ENCODE assay signal across 19 mouse cellular contexts in the genomic region with DNA sequence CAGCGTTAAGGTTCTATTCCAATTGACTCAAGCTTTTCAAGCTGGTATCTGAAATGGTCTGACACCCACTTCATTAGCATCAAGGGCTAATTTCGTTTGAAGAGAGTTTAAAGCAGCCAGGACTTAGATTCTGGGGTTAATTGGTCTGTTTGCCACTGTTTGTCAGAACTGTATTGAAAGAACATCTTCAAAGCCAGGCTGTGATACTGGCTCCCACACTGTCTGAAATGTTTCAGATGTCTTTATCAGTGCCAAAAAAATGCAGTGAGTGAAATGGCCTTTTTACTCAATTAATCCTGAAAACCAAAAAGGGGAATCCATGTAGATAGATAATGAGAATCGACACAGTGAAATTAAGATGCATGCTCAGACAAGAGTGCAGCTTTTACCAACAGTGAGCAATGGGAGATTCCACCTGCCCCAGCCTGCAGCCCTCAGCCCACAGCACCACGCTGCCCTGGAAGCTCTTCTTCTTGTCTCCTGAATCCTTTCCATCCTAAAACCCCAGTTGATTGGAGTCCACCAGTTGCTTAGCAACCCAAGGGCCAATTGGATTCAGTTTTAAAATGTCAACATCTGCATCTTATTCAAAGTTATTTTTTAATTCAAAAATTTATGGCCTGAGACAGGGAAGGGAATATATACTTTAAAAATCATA.
A peak's percentile ranks its signal among the peaks of the same experiment; 100 is the strongest.
DNase-seq lines count a peak whose midpoint lies in the region; ATAC-seq and TF ChIP-seq lines count a peak whose summit lies in the region.
"Had no signal": no experiment of that assay in that cellular context is flagged by ENCODE, and none has a peak within 500 bp of the region (broad histone marks: within the 10 kb centered on the region; RNA-seq: fewer than 3 reads in every experiment).

No protein-coding gene starts in this region.

- intact Hi-C loops in left cerebral cortex, adult 2 months (cut with DNase I) = no loop called here

- no peak overlapping the region for H3K4me2 ChIP-seq in forebrain, embryonic 11.5 days (ENCODE audit: low read depth, low read length, severe bottlenecking)
- H3K4me2 ChIP-seq in liver, embryonic 12.5 days = no peak overlapping the region
- no peak overlapping the region for H3K4me2 ChIP-seq in forebrain, embryonic 12.5 days
- H3K4me2 ChIP-seq in midbrain, postnatal 0 days (ENCODE audit: low read depth, low read length, poor library complexity, severe bottlenecking) = no peak overlapping the region
- H3K4me2 ChIP-seq: liver, embryonic 13.5 days; lung, embryonic 15.5 days had no signal

- peaks cover 4% of the 10 kb centered on the region; the same call in 1 of the 2 replicates for H3K4me1 ChIP-seq in forebrain, embryonic 11.5 days (replicated peaks; ENCODE audit: control insufficient read depth, insufficient read depth, low read length)
- peaks cover 46% of the 10 kb centered on the region for H3K4me1 ChIP-seq in forebrain, embryonic 10.5 days
- H3K4me1 ChIP-seq in liver, adult 2 months (ENCODE audit: control insufficient read depth, insufficient read depth, low read length) = 0 out of 2 replicates have a peak, but pooled peaks cover 3% of the 10 kb centered on the region
- no peaks in the 10 kb centered on the region for H3K4me1 ChIP-seq in liver, embryonic 12.5 days
- peaks cover 25% of the 10 kb centered on the region for H3K4me1 ChIP-seq in forebrain, embryonic 12.5 days
- H3K4me1 ChIP-seq in midbrain, postnatal 0 days (ENCODE audit: insufficient read depth, low read length) = peaks cover 7% of the 10 kb centered on the region; the same call in 1 of the 2 replicates
- H3K4me1 ChIP-seq: liver, embryonic 13.5 days had no signal

- no peak for DNase-seq in forebrain, embryonic 11.5 days (ENCODE audit: low spot score)
- no peak for DNase-seq in forebrain, embryonic 10.5 days (ENCODE audit: extremely low spot score, low spot score)
- peak; percentile 6 for DNase-seq in liver, adult 2 months (ENCODE audit: extremely low read depth, low read depth, low spot score)
- DNase-seq in midbrain, postnatal 0 days (ENCODE audit: low spot score) = peak; percentile 68
- DNase-seq in left cerebral cortex, adult 2 months (ENCODE audit: extremely low spot score in 1 of 2, low spot score in 2 of 2) = no peak
- DNase-seq in embryo, embryonic 9.5 days (ENCODE audit: extremely low spot score) = no peak
- DNase-seq: adrenal gland, adult 8-10 months; cerebellum, adult 8-10 months; gastrocnemius, postnatal 36 days; kidney, adult 18-20 months; kidney, postnatal 25 days; liver, embryonic 13.5 days; right cerebral cortex, postnatal 4 days; thymus, postnatal 25 days had no signal

- H3K4me3 ChIP-seq in forebrain, embryonic 11.5 days (ENCODE audit: low read depth, low read length) = no peak overlapping the region
- H3K4me3 ChIP-seq in forebrain, embryonic 10.5 days = no peak overlapping the region
- H3K4me3 ChIP-seq in liver, adult 2 months (ENCODE audit: insufficient read depth, low read depth, low read length) = no peak overlapping the region
- H3K4me3 ChIP-seq in liver, embryonic 12.5 days = no peak overlapping the region
- no peak overlapping the region for H3K4me3 ChIP-seq in forebrain, embryonic 12.5 days (replicated peaks)
- H3K4me3 ChIP-seq in midbrain, postnatal 0 days (ENCODE audit: low read depth, low read length) = no peak overlapping the region
- no peak overlapping the region for H3K4me3 ChIP-seq in left cerebral cortex, adult 2 months
- H3K4me3 ChIP-seq: limb, embryonic 10.5 days; liver, embryonic 13.5 days; lung, embryonic 15.5 days had no signal

- 0 out of 2 replicates have a peak overlapping the region, but pooled peaks have one; percentile 3 for H3K9ac ChIP-seq in forebrain, embryonic 11.5 days (ENCODE audit: low read length)
- H3K9ac ChIP-seq in liver, adult 2 months (ENCODE audit: low read depth, low read length) = no peak overlapping the region
- no peak overlapping the region for H3K9ac ChIP-seq in liver, embryonic 12.5 days
- no peak overlapping the region for H3K9ac ChIP-seq in forebrain, embryonic 12.5 days
- H3K9ac ChIP-seq in midbrain, postnatal 0 days (replicated peaks; ENCODE audit: low read length, poor library complexity, severe bottlenecking) = no peak overlapping the region
- H3K9ac ChIP-seq: liver, embryonic 13.5 days; lung, embryonic 15.5 days had no signal

- no peak overlapping the region for H3K27ac ChIP-seq in forebrain, embryonic 11.5 days (ENCODE audit: low read depth, low read length)
- H3K27ac ChIP-seq in forebrain, embryonic 10.5 days = no peak overlapping the region
- H3K27ac ChIP-seq in liver, adult 2 months (replicated peaks; ENCODE audit: insufficient read depth, low read depth, low read length) = no peak overlapping the region
- no peak overlapping the region for H3K27ac ChIP-seq in liver, embryonic 12.5 days
- H3K27ac ChIP-seq in forebrain, embryonic 12.5 days = peak overlapping the region; percentile 50; the same call in 1 of the 2 replicates
- H3K27ac ChIP-seq in midbrain, postnatal 0 days (ENCODE audit: low read depth, low read length) = peak overlapping the region; percentile 28; the same call in 1 of the 2 replicates
- no peak overlapping the region for H3K27ac ChIP-seq in left cerebral cortex, adult 2 months
- H3K27ac ChIP-seq: liver, embryonic 13.5 days; lung, embryonic 15.5 days; macrophage had no signal

- no peak for TF ChIP-seq CTCF in liver, adult 2 months (IDR thresholded peaks at IDR 0.05; ENCODE audit: low read depth, low read length)
- TF ChIP-seq CTCF in midbrain, postnatal 0 days (IDR thresholded peaks at IDR 0.05) = no peak
- no peak for TF ChIP-seq CTCF in left cerebral cortex, adult 2 months (IDR thresholded peaks at IDR 0.05)

- H3K36me3 ChIP-seq in forebrain, embryonic 11.5 days (ENCODE audit: control insufficient read depth, insufficient read depth, low read length) = no peaks in the 10 kb centered on the region
- no peaks in the 10 kb centered on the region for H3K36me3 ChIP-seq in forebrain, embryonic 10.5 days (replicated peaks)
- no peaks in the 10 kb centered on the region for H3K36me3 ChIP-seq in liver, adult 2 months (ENCODE audit: control insufficient read depth, insufficient read depth, low read length)
- no peaks in the 10 kb centered on the region for H3K36me3 ChIP-seq in liver, embryonic 12.5 days
- H3K36me3 ChIP-seq in forebrain, embryonic 12.5 days (replicated peaks) = no peaks in the 10 kb centered on the region
- no peaks in the 10 kb centered on the region for H3K36me3 ChIP-seq in midbrain, postnatal 0 days (ENCODE audit: insufficient read depth, low read length)
- H3K36me3 ChIP-seq: limb, embryonic 10.5 days; liver, embryonic 13.5 days; lung, embryonic 15.5 days had no signal

- no peaks in the 10 kb centered on the region for H3K27me3 ChIP-seq in forebrain, embryonic 11.5 days (ENCODE audit: control insufficient read depth, insufficient read depth, low read length)
- peaks cover 18% of the 10 kb centered on the region for H3K27me3 ChIP-seq in forebrain, embryonic 10.5 days (ENCODE audit: poor library complexity, severe bottlenecking)
- H3K27me3 ChIP-seq in liver, adult 2 months (ENCODE audit: control insufficient read depth, insufficient read depth, low read length) = no peaks in the 10 kb centered on the region
- H3K27me3 ChIP-seq in liver, embryonic 12.5 days (replicated peaks) = no peaks in the 10 kb centered on the region
- H3K27me3 ChIP-seq in forebrain, embryonic 12.5 days = peaks cover 9% of the 10 kb centered on the region; the same call in 1 of the 2 replicates
- no peaks in the 10 kb centered on the region for H3K27me3 ChIP-seq in midbrain, postnatal 0 days (ENCODE audit: insufficient read depth, low read length)
- H3K27me3 ChIP-seq: liver, embryonic 13.5 days; lung, embryonic 15.5 days had no signal

- WGBS in forebrain, embryonic 11.5 days = 21% methylated on average over 4 of the region's 4 CpGs
- 27% methylated on average over 4 of the region's 4 CpGs for WGBS in forebrain, embryonic 10.5 days
- WGBS in liver, adult 2 months = 51% methylated on average over 4 of the region's 4 CpGs
- 32% methylated on average over 4 of the region's 4 CpGs for WGBS in liver, embryonic 12.5 days (ENCODE audit: insufficient replicate concordance)
- WGBS in forebrain, embryonic 12.5 days = 8% methylated on average over 4 of the region's 4 CpGs
- WGBS in midbrain, postnatal 0 days = 6% methylated on average over 4 of the region's 4 CpGs

- H3K79me2 ChIP-seq in liver, adult 2 months (ENCODE audit: control insufficient read depth, insufficient read depth, low read length) = no peaks in the 10 kb centered on the region

- no peak for TF ChIP-seq POLR2A in liver, adult 2 months (IDR thresholded peaks at IDR 0.05; ENCODE audit: extremely low read depth, insufficient read depth, low read length)

- no peaks in the 10 kb centered on the region for H3K9me3 ChIP-seq in forebrain, embryonic 11.5 days (ENCODE audit: control insufficient read depth, low read length)
- H3K9me3 ChIP-seq in forebrain, embryonic 10.5 days = no peaks in the 10 kb centered on the region
- H3K9me3 ChIP-seq in liver, embryonic 12.5 days (replicated peaks) = no peaks in the 10 kb centered on the region
- H3K9me3 ChIP-seq in forebrain, embryonic 12.5 days = no peaks in the 10 kb centered on the region
- no peaks in the 10 kb centered on the region for H3K9me3 ChIP-seq in midbrain, postnatal 0 days (ENCODE audit: low read length)
- H3K9me3 ChIP-seq: limb, embryonic 10.5 days; liver, embryonic 13.5 days; lung, embryonic 15.5 days had no signal

- no peak for ATAC-seq in forebrain, embryonic 11.5 days (replicated peaks; ENCODE audit: low FRiP score)
- ATAC-seq in liver, embryonic 12.5 days = no peak
- peak; percentile 64; the same call in 1 of the 2 replicates for ATAC-seq in forebrain, embryonic 12.5 days (ENCODE audit: low FRiP score)
- ATAC-seq in midbrain, postnatal 0 days (ENCODE audit: low FRiP score) = peak; percentile 69; the same call in 1 of the 2 replicates

Comparison
In these comparisons a context has a peak if more than half of its experiments do, and no peak if none do; other contexts are left out.
1. ATAC-seq: peak in forebrain, embryonic 12.5 days (single experiment) and midbrain, postnatal 0 days (single experiment); none in forebrain, embryonic 11.5 days (single experiment) and liver, embryonic 12.5 days (single experiment).
2. H3K27ac ChIP-seq: peak in forebrain, embryonic 12.5 days (single experiment) and midbrain, postnatal 0 days (single experiment); none in forebrain, embryonic 11.5 days (single experiment), forebrain, embryonic 10.5 days (single experiment), liver, adult 2 months (single experiment), liver, embryonic 12.5 days (single experiment) and left cerebral cortex, adult 2 months (single experiment).
3. DNase-seq: peak in liver, adult 2 months (single experiment) and midbrain, postnatal 0 days (single experiment); none in forebrain, embryonic 11.5 days (single experiment), forebrain, embryonic 10.5 days (single experiment), left cerebral cortex, adult 2 months (0 of 2) and embryo, embryonic 9.5 days (single experiment).